Mouse (Mus musculus) limb, embryonic 15.5 days (tissue): ENCODE results near the gene Mki67. TPM values are rescaled to one million over a fixed set of nuclear protein-coding genes. Genes with fewer than 3 reads are reported as not detected.

Source experiments
- ATAC-seq: fragments of 200-750 bp; cut with Nextera tagmentation; 2 replicates; pipeline ENCODE4 v1.8.0; 2017; ENCODE audit warnings: low read depth, moderate TSS enrichment; ENCODE audit not compliant: insufficient number of reproducible peaks, low FRiP score, low TSS enrichment
- H3K27ac ChIP-seq: fragments of 300-500 bp; sonication (generic); 2 replicates; pipeline ENCODE4 v1.5.1; 2015; ENCODE audit warnings: moderate library complexity, mild to moderate bottlenecking, inconsistent platforms
- H3K27me3 ChIP-seq: fragments of 300-500 bp; sonication (generic); 2 replicates; pipeline ENCODE4 v1.6.1; 2015; ENCODE audit warnings: inconsistent platforms
- H3K36me3 ChIP-seq: fragments of 300-500 bp; sonication (generic); 2 replicates; pipeline ENCODE4 v1.6.1; 2015; ENCODE audit warnings: inconsistent platforms
- H3K4me1 ChIP-seq: fragments of 300-500 bp; sonication (generic); 2 replicates; pipeline ENCODE4 v1.6.1; 2015; ENCODE audit warnings: inconsistent platforms
- H3K4me2 ChIP-seq: fragments of 300-500 bp; sonication (generic); 2 replicates; pipeline ENCODE4 v1.6.1; 2015; ENCODE audit warnings: mild to moderate bottlenecking, inconsistent platforms
- H3K4me3 ChIP-seq: fragments of 300-500 bp; sonication (generic); 2 replicates; pipeline ENCODE4 v1.5.1; 2015; ENCODE audit warnings: mild to moderate bottlenecking, inconsistent platforms
- H3K9ac ChIP-seq: fragments of 300-500 bp; sonication (generic); 2 replicates; pipeline ENCODE4 v1.6.1; 2015; ENCODE audit warnings: inconsistent platforms
- H3K9me3 ChIP-seq: fragments of 300-500 bp; sonication (generic); 2 replicates; pipeline ENCODE4 v1.6.1; 2016; ENCODE audit warnings: inconsistent platforms
- WGBS: fragments of 180-500 bp; shearing (Covaris S2); methylation state at CpG from one replicate; pipeline ENCODE4 v1.1.7; 2015; 5-methylcytosine and 5-hydroxymethylcytosine counted together
- polyA plus RNA-seq: library from polyadenylated mRNA; unstranded; fragments of >200 nt; fragmentation: Nextera tagmentation; extraction: Ambion mirVana; gene quantifications from 2 replicates; pipeline ENCODE4 v1.2.1, GENCODE M21; 2015

The Mki67 gene
- 30.4 and 35.2 TPM in 2 replicates for polyA plus RNA-seq

DNA sequence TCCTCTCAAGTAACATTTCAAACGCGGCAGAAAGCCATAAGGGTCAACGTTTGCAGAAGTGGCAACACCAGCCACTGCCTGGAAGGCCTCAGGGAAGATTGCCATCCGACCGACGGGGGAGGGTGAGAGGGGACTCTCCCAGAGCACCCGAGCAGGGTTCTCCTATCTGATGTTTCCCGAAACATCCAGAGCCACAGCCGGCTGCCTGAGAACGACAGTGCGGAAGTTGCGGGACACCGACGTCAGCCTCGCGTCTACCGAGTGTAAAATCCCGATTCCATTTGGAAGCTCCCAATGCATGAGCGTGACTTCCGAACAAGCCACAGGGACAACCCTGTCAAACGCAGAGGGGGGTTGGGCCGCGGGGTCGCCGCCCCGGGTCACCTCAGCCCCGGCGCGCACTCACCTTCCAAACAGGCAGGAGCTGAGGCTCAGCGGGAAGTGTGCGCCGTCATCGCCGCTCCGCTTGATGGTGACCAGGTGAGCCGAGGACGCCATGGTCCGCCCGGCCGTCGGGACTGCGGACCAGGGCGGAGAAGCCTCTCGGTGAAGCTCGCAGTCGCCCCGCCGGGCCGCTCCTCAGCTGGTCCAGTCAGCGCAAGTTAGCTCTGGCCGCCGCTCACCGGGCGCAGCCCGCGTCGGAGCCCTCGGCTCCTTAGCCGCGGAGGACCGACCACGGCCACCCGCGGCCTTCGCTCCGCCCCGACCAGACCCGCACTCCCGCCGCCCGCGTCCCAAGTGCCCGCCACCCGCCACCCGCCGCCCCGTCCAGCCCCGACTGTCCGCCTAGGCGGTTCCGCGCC is at the start of gene Mki67:
Gene Mki67 (minus strand): TSS at position 720 of the 803 bp plus-strand sequence.
- peak; percentile 53; the same call in 1 of the 2 replicates for ATAC-seq
- WGBS: under 1% methylated on average over 77 of the region's 82 CpGs
- peak within 1 kb of the TSS; percentile 85 for H3K4me2 ChIP-seq

DNA sequence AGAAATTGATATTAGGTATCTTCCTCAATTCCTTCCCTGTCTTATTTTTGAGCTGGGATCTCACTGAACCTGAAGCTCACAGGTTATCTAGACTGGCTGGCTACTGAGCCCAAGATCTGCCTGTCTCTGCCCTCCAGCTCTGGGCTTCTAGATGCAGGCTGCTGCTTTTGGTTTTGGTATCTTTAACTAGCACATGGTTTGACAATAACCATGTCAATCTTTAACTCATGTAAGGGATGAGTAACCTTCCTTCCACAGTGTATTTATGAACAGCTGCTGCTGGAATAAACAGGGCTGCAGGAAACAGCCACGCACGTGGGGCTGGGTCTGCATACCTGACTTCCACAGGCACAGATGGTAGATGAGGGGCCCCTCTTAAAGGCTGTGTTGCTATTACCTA is 47.1 kb upstream of the Mki67 start:
- no peak overlapping the region for H3K9ac ChIP-seq
- 35% methylated on average over 2 of the region's 2 CpGs for WGBS

More for the DNA sequence above, at the start of gene Mki67:
- peak within 1 kb of the TSS; percentile 74 for H3K27ac ChIP-seq
- no peaks in the 10 kb centered on the region for H3K9me3 ChIP-seq
- no peaks in the 10 kb centered on the region for H3K27me3 ChIP-seq
- H3K4me3 ChIP-seq: peak within 1 kb of the TSS; percentile 88
- no peaks in the 10 kb centered on the region for H3K36me3 ChIP-seq
- peak within 1 kb of the TSS; percentile 72 for H3K9ac ChIP-seq
- peaks cover 24% of the 10 kb centered on the region for H3K4me1 ChIP-seq

DNA sequence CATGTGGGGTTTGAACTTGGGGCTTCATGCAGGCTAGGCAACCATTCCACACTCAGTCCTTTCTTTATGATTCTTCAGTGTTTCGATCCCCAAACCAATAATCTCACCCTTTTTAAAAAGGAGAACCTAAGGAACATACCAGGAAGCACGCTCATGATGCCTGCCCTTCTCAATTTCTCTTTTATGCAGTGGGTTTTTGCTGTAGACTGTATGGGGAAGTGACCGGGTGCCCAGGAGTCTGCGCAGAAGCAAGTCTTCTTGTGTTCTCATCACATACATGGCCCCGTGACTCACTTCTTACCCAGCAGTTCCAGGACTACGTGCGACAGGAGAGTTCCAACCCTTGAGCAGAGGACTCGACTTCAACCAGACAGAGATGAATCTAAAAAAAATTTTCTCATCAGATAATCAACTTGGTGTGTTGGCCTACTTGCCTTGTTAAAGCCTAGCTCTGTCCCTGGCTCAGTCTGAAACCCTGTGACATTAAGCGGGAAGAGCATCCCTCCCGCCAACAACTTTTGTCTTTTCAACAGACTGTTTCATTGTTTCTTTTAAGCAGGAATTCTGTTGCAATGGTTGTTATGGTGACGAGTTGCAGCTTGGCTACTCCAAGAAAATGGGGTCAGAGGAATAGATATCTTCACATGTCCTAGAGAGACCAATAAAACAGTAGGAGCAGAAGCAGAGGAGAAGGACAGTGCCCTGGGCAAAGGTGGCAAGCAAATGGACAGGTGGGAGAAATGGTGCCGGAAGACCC is 42.8 kb upstream of the Mki67 start:
- no peak overlapping the region for H3K9ac ChIP-seq
- H3K27me3 ChIP-seq: no peaks in the 10 kb centered on the region
- H3K4me1 ChIP-seq: no peaks in the 10 kb centered on the region
- no peak overlapping the region for H3K4me2 ChIP-seq
- H3K9me3 ChIP-seq: no peaks in the 10 kb centered on the region
- H3K4me3 ChIP-seq: no peak overlapping the region
- no peaks in the 10 kb centered on the region for H3K36me3 ChIP-seq
- ATAC-seq: no peak
- no peak overlapping the region for H3K27ac ChIP-seq
- WGBS: 88% methylated on average over 12 of the region's 12 CpGs

More for the DNA sequence above, 47.1 kb upstream of the Mki67 start:
- Histone ChIP-seq H3K4me2 (no peak overlapping the region), H3K36me3 (no peaks in the 10 kb centered on the region), H3K27me3 (no peaks in the 10 kb centered on the region), H3K4me3 (no peak overlapping the region), H3K4me1 (no peaks in the 10 kb centered on the region), H3K9me3 (no peaks in the 10 kb centered on the region), H3K27ac (no peak overlapping the region)
- ATAC-seq: no peak

DNA sequence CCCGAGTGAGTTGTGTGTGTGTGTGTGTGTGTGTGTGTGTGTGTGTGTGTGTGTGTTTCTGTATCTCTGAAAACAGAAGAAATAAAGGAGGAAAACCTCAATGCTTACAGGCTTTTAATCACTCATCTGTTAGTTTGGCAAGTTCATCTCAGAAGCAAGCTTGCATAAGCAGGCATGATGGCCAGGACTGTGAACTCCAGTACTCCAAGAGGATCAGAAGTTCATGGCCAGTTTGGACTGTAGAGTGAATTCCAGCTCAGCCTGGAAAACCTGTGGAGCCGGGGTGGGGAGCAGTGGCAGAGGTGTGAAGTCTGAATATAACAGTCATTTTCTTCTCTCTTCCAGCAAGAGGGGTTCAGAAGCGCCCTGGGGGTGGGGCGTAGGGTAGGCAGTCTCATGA is 42.0 kb upstream of the Mki67 start:
- no peaks in the 10 kb centered on the region for H3K27me3 ChIP-seq
- no peak overlapping the region for H3K4me2 ChIP-seq
- no peak overlapping the region for H3K9ac ChIP-seq
- H3K27ac ChIP-seq: no peak overlapping the region
- no peaks in the 10 kb centered on the region for H3K36me3 ChIP-seq
- H3K4me1 ChIP-seq: no peaks in the 10 kb centered on the region
- ATAC-seq: no peak
- no peak overlapping the region for H3K4me3 ChIP-seq
- 57% methylated on average over 4 of the region's 4 CpGs for WGBS
- no peaks in the 10 kb centered on the region for H3K9me3 ChIP-seq

DNA sequence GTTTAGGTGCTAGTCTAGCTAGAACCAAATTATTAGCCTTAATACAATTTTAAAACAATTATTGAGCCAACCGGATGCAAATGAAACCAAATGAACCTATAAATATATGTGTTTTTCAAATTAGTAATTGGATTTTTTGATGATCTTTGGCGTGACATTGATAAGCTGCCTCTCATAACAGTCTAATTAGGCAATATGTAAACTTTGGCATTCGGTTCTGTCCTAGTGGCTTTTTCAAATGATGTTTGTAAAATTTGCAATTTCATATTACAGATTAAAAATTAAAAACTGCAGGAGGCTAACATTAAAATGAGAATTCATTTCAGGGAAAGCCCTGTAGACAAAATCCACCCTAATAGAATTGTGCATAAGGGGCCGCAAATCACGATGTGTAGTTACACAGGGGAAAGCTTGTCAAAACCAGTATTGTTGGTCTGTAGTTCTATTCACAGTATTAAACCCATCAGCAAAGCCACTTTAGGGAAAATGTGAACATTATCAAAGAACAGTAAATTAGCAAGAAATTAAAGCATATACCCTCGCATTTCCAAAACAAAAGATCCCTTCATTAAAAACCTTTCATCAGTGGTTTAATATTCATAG is 40.9 kb upstream of the Mki67 start:
- Histone ChIP-seq H3K4me3 (no peak overlapping the region), H3K9me3 (no peaks in the 10 kb centered on the region), H3K4me2 (no peak overlapping the region), H3K36me3 (no peaks in the 10 kb centered on the region), H3K27ac (no peak overlapping the region), H3K4me1 (no peaks in the 10 kb centered on the region), H3K9ac (no peak overlapping the region), H3K27me3 (no peaks in the 10 kb centered on the region)
- 83% methylated on average over 6 of the region's 6 CpGs for WGBS
- no peak for ATAC-seq

DNA sequence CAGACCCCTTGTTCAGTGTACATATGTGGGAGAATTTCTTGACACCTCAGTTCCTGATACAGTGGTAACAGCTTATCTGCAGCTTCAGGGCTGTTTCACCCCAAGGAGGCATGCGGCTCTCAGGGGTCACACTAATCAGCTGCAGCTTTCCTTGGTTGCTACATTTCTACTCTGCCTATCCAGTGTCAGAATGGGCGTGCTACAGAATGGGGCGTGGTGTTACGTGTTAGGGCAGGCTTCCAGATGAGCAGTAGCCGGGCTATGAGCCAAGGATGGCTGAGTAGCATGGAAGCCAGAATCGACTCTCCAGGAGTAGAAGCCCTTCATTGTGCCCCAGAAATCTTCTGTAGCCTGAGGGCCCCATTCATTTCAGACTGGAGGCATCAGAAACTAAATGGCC is 32.8 kb upstream of the Mki67 start:
- Histone ChIP-seq H3K4me1 (peaks cover 9% of the 10 kb centered on the region), H3K4me3 (no peak overlapping the region), H3K9ac (no peak overlapping the region), H3K27ac (no peak overlapping the region), H3K36me3 (no peaks in the 10 kb centered on the region), H3K27me3 (no peaks in the 10 kb centered on the region), H3K9me3 (no peaks in the 10 kb centered on the region), H3K4me2 (no peak overlapping the region)
- 16% methylated on average over 6 of the region's 6 CpGs for WGBS
- ATAC-seq: no peak

DNA sequence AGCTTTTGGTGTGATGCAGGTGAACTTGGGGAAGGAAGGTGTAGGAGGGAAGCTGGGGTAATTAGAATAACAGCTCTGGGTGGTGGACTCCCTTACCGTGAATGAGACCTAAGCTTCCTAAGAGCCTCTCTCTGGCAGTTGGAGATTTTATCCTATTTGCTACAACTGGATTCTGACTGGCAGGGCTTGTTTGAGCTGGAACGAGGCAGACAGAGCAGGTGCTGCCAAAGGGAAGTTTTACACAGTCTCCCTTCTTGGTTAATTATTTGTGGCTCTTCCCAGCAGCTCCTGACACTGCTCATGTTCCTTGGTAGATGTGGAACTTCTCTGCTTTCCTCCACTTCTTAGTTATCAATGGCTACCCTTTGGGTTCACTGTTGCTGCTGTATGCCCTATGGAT is 30.9 kb upstream of the Mki67 start:
- WGBS: 46% methylated on average over 2 of the region's 2 CpGs

DNA sequence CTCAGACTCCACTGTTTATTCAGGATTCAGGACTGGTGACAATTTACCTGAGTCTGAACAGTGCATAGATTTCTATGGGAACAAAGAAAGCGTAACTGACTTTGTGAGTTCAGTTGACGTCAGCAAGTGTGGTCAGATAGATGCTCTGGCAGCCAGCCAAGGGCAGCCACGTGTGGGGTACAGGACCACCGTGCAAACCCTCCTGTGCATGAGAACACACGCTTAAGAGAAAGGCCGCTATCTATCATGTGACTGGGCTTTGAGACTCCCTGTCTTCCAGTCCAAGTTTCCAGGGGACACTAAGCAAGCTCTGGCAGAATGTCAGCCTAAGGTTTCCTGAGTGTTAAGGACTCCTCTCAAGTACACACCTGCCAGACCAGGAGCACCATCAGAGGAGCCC is 30.4 kb upstream of the Mki67 start:
- Histone ChIP-seq H3K4me3 (no peak overlapping the region), H3K4me2 (no peak overlapping the region), H3K36me3 (no peaks in the 10 kb centered on the region), H3K9ac (no peak overlapping the region), H3K9me3 (no peaks in the 10 kb centered on the region), H3K4me1 (peaks cover 9% of the 10 kb centered on the region), H3K27me3 (no peaks in the 10 kb centered on the region), H3K27ac (no peak overlapping the region)
- ATAC-seq: no peak
- WGBS: 42% methylated on average over 6 of the region's 6 CpGs

More for the DNA sequence above, 30.9 kb upstream of the Mki67 start:
- Histone ChIP-seq H3K4me1 (peaks cover 9% of the 10 kb centered on the region), H3K9ac (no peak overlapping the region), H3K27me3 (no peaks in the 10 kb centered on the region), H3K4me2 (no peak overlapping the region), H3K4me3 (no peak overlapping the region), H3K36me3 (no peaks in the 10 kb centered on the region), H3K9me3 (no peaks in the 10 kb centered on the region), H3K27ac (no peak overlapping the region)
- no peak for ATAC-seq

DNA sequence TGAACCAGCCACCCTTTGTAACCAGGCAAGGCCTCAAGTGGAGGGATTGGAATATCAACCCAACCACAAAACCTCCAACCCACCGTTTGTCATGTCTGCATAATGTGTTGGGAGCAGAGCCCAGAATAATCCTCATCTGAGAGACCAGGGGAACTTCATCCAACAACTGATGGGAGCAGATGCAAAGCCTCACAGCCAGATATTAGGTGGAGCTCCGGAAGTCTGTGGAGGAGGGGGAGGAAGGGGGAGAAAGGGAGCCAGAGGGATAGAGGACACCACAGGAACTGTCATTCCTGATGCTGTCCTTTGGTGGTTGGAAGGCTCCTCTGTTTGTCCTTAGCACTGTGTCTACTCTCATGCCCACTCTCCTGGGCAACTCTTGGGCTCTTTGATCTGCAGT is 28.9 kb upstream of the Mki67 start:
- no peaks in the 10 kb centered on the region for H3K27me3 ChIP-seq
- H3K27ac ChIP-seq: no peak overlapping the region
- 26% methylated on average over 2 of the region's 2 CpGs for WGBS
- H3K36me3 ChIP-seq: no peaks in the 10 kb centered on the region
- H3K4me1 ChIP-seq: peaks cover 9% of the 10 kb centered on the region
- no peak for ATAC-seq
- H3K4me3 ChIP-seq: no peak overlapping the region
- no peak overlapping the region for H3K4me2 ChIP-seq
- H3K9ac ChIP-seq: no peak overlapping the region
- no peaks in the 10 kb centered on the region for H3K9me3 ChIP-seq

DNA sequence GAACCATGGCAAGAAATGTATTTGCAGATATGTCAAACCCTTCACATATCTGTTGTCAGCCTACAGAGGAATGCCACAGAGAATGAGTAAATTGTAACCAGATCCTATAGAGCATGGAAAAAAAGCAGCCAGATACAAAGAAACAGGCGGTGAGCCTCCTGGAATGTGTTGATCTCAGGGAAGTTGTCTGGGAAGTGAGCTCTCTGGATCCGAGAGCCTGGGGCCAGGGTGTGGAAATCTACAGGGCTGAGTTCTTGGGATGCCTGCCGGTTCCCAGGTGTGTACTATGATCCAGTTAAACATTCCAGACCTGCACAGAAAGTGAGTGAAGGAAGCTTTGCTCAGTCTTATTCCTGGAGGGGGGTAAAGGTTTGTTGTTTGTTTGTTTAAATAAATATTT is 24.3 kb upstream of the Mki67 start:
- Histone ChIP-seq H3K4me2 (no peak overlapping the region), H3K9me3 (no peaks in the 10 kb centered on the region), H3K9ac (no peak overlapping the region), H3K27me3 (no peaks in the 10 kb centered on the region), H3K27ac (0 out of 2 replicates have a peak overlapping the region, but pooled peaks have one; percentile 11), H3K4me1 (peaks cover 10% of the 10 kb centered on the region), H3K4me3 (no peak overlapping the region), H3K36me3 (no peaks in the 10 kb centered on the region)
- no peak for ATAC-seq
- 31% methylated on average over 3 of the region's 3 CpGs for WGBS

DNA sequence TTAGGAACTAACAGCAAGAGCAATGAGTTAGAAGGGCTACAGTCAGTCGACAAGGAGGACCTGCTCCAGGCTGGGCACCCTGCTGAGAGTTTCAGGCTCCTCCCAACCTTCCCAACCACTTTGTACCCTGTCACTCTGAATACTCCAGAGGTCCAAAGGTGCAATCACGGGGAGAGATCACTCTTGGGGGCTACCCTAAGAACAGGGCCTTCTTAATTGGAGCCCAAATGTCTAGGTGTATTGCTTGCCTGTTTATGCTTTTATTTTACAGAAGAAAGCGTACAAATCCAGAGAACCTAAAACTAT is 20.4 kb upstream of the Mki67 start:
- no peak for ATAC-seq
- no peak overlapping the region for H3K27ac ChIP-seq
- no peak overlapping the region for H3K4me3 ChIP-seq
- H3K4me2 ChIP-seq: no peak overlapping the region
- no peaks in the 10 kb centered on the region for H3K9me3 ChIP-seq
- H3K27me3 ChIP-seq: no peaks in the 10 kb centered on the region
- H3K4me1 ChIP-seq: peaks cover 14% of the 10 kb centered on the region
- no peak overlapping the region for H3K9ac ChIP-seq
- 32% methylated on average over 3 of the region's 3 CpGs for WGBS
- H3K36me3 ChIP-seq: no peaks in the 10 kb centered on the region
